Mouse (Mus musculus): ENCODE measurements around the gene Parp1.

Gene Parp1

DNA sequence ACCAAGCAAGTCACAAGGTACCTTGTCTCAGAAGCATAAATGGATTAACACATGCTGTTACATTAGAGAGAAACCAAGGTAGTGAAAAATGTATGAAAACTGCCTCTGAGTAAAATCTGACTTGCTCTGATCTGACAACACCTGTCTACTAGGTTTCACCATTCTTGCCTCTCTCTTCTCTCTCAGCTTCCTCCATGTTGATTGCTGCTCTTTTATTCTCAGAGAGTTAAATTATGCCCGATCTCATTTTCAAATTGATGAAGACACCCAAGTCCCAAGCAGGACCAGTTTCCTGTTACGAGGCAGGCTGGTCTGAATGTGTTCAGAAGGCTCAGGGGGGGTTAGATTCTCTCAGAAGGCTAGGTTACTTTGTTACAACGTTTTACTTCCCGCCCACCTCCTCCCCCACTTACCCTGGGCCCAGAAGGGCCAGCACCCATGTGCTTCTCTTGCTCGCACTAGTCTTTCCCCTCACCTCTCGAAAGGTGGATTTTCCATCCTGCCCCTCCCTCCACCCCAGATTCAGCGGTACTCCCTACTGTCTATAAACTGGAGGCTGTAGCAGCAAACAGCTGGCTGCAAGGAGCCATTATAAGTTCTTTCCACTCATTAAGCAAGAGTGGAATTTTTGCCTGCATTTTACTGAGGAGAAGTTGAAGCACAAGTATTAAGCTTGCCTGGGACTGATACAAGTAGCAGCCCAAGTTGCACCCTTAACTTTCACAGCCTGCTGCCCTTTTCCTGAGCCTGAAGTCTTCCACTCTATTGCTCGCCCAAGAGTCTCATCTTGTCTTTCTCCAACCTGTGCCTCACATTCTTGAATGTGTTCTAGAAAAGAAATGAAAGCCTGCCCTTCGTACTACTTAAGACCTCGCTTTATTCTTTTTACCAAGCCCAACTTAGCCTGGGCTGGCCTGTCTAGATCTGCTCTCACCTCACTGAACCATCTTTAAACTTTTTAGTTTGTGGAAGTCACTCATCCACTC, 71.0 kb downstream of the Parp1 start:
- peak in 1 of 2 experiments; percentile 6 for DNase-seq

DNA sequence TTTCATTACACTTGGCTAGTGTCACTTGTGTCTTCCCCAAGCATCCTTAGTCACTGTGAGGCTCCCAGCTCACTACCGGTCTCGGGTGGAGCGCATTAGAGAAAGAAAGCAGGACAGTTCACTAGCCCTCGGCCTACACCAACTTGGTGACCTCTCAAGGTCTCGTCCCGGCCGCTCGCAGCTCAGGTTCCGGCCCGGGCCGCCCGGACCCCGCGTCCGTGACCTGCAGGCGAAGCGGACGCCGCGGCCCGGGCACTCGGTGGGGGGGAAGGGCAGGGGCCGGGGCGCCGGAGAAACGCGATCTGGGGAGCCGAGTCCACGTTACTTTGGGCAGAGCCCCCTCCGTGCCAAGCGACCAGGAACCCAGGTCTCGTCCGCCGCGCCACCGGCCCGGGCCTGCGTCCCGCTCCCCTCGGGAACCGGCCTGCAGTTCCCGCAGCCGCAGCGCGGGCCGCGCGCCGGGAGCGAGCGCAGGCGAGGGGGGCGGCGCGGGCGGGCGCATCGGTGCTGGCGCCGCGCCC, 71.9 kb downstream of the Parp1 start:
- DNase-seq: peak in 1 of 2 experiments; percentile 55

DNA sequence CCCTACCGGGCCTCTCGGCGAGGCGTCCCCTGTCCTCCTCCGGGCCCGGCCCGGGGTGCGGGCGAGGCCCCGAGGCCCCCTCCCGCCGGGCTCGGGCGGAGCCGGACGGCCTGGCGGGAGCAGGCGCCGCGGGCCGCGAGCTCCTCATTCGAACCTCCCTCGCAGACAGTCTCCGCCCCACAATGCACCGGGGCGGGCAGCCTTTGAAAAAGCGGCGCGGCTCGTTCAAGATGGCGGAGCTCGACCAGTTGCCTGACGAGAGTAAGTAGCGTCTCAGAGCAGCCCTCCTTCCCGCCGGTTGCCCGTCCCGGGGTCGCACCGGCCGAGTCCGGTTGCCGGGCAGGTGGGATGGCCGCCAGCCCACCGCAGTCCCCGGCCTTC, 72.4 kb downstream of the Parp1 start, which contains the start of gene Lin9:
TSS of gene Lin9 (plus strand) at position 14 of the 381 bp plus-strand sequence.
- peak; percentile 94 for DNase-seq

DNA sequence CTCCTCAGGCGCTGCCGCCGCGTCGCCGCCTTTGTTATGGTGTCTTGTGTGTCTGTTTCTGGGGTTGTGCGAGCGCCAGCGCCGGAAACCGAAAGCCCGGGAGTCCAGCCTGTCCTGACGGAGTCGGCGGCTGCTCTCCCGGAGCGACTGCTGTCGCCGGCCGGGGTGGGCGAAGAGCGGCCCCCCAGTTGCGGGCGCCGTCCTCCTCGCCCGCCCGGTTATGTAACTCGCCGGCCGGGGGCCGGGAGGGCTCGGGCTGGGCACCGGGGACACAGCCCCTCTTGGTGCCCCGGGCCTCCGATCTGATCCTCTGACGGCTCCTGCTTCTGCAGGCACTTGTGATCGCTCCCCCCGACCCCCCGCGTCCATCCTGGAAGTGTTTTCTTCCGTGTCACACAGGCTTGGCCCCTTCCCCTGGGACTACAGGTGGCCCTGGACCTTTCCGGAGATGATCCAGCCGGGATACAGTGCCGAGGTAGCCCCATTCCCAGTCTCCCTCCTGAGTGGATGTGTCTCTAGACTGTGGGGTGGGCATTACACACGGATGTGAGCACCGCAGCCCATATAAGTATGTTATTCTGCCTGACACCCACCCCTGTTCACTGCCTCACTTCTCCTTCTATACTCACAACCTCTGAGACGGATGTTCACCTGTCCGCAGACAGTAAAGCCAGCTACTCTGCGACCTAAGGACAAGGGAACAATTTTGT, 72.9 kb downstream of the Parp1 start:
- DNase-seq: peak; percentile 52 to 53

DNA sequence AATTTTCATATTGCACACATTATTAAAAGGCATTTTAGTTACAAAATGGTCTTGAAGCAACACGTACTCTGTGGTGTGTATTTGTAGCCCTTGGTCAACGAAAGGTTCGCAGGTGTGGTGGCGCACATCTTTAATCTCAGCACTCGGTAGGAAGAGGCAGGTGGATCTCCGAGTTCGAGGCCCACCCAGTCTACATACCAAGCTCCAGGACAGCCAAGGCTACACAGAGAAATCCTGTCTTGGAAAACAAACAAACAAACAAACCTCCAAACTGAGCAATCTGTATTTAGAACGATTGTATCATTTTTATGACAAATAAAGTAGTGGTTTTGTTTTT, 73.5 kb downstream of the Parp1 start:
- no peak for DNase-seq
